ENCODE assay signal across 7 mouse cellular contexts in the genomic region with DNA sequence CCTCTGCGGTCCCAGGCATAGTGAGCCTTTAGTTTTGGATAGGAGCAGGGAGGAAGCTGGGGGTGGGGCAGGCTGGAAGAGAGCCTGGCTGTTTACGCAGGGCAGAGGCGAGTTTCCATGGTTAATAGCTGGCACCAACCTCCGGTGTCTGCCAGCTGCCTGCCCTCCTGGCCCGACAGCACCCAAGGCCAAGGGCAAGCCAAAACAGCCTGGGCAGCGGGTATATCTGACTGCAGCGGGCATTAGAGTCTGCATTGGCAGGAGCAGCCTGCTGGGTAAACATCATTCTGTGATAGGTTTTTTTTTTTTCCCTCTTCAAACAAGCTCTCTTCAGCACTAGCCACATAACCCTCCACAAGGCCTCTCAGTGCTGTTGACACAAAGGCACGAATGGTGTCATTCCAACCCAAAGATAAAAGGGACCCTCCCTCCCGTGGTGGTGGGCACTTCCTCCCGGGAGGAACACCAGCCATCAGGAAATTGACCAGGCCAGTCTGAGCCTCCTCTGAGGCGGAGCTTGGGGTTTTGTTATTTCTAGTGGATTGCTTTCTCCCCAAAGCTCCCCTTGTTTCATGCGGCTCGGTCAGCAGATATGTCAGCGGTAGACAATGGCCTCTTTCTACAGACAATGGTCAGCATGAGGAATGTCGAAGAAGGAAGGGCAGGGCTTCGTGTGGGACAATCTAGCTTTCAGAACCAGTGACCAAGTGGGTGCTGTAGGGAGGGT.
DNase-seq lines count a peak whose midpoint lies in the region; ATAC-seq lines count a peak whose summit lies in the region.

No protein-coding gene starts in this region.

- H3K4me3 ChIP-seq in liver, embryonic 11.5 days (ENCODE audit: low read depth, low read length), result no peak overlapping the region
- no peak overlapping the region for H3K4me3 ChIP-seq in neural tube, embryonic 11.5 days (ENCODE audit: low read depth, low read length)

- H3K9me3 ChIP-seq in liver, embryonic 11.5 days (ENCODE audit: control insufficient read depth, low read length), result no peaks in the 10 kb centered on the region
- H3K9me3 ChIP-seq in neural tube, embryonic 11.5 days (ENCODE audit: control insufficient read depth, low read length), result no peaks in the 10 kb centered on the region

- peak; percentile 58 to 74 for DNase-seq in cerebellum, postnatal 14 days
- DNase-seq in heart, postnatal 25 days (ENCODE audit: low spot score), result peak; percentile 42
- DNase-seq in kidney, postnatal 4 days, result peak; percentile 65 to 81
- DNase-seq in liver, embryonic 11.5 days (ENCODE audit: low spot score), result peak; percentile 50
- peak; percentile 66 for DNase-seq in neural tube, embryonic 11.5 days (ENCODE audit: low spot score)
- peak; percentile 37 for DNase-seq in urinary bladder, adult 2 months (ENCODE audit: low spot score)

- H3K36me3 ChIP-seq in liver, embryonic 11.5 days (ENCODE audit: control insufficient read depth, insufficient read depth, low read length), result no peaks in the 10 kb centered on the region
- no peaks in the 10 kb centered on the region for H3K36me3 ChIP-seq in neural tube, embryonic 11.5 days (ENCODE audit: control insufficient read depth, insufficient read depth, low read length)

- no peaks in the 10 kb centered on the region for H3K27me3 ChIP-seq in liver, embryonic 11.5 days (replicated peaks; ENCODE audit: control insufficient read depth, insufficient read depth, low read length)
- no peaks in the 10 kb centered on the region for H3K27me3 ChIP-seq in neural tube, embryonic 11.5 days (ENCODE audit: control insufficient read depth, insufficient read depth, low read length)

- intact Hi-C loops in heart, postnatal 25 days (cut with DNase I), result no loop called here

- H3K4me2 ChIP-seq in liver, embryonic 11.5 days, result peak overlapping the region; percentile 52
- H3K4me2 ChIP-seq in neural tube, embryonic 11.5 days (ENCODE audit: low read depth), result peak overlapping the region; percentile 15

- WGBS in liver, embryonic 11.5 days, result 12% methylated on average over 16 of the region's 16 CpGs
- under 1% methylated on average over 16 of the region's 16 CpGs for WGBS in neural tube, embryonic 11.5 days

- ATAC-seq in frontal cortex, adult (ENCODE audit: low TSS enrichment), result peak; percentile 66
- ATAC-seq in liver, embryonic 11.5 days (replicated peaks; ENCODE audit: low FRiP score), result peak; percentile 57
- ATAC-seq in neural tube, embryonic 11.5 days (ENCODE audit: insufficient read depth, low FRiP score, low TSS enrichment), result peak; percentile 18; the same call in 1 of the 2 replicates

- peaks cover 7% of the 10 kb centered on the region for H3K4me1 ChIP-seq in liver, embryonic 11.5 days (replicated peaks; ENCODE audit: control insufficient read depth, insufficient read depth, low read length)
- peaks cover 19% of the 10 kb centered on the region for H3K4me1 ChIP-seq in neural tube, embryonic 11.5 days (ENCODE audit: control insufficient read depth, insufficient read depth, low read length)

- H3K27ac ChIP-seq in liver, embryonic 11.5 days (ENCODE audit: low read depth, low read length), result peak overlapping the region; percentile 51
- peak overlapping the region; percentile 3; the same call in 1 of the 2 replicates for H3K27ac ChIP-seq in neural tube, embryonic 11.5 days (ENCODE audit: low read depth, low read length)

- 0 out of 2 replicates have a peak overlapping the region, but pooled peaks have one; percentile 8 for H3K9ac ChIP-seq in liver, embryonic 11.5 days (ENCODE audit: low read depth, low read length)
- H3K9ac ChIP-seq in neural tube, embryonic 11.5 days (ENCODE audit: low read length), result peak overlapping the region; percentile 35; the same call in 1 of the 2 replicates
